Mouse (Mus musculus): ENCODE results near the gene Ebf3. TPM values are rescaled to one million over a fixed set of nuclear protein-coding genes. Genes with fewer than 3 reads are reported as not detected.

Gene Ebf3
- polyA plus RNA-seq, 1 experiment: not detected

GRCm38 (mm10) chr7:137310091-137310761, 4.0 kb downstream of the Ebf3 start:
- H3K36me3 ChIP-seq (ENCODE audit: control insufficient read depth, insufficient read depth, low read length, poor library complexity, severe bottlenecking): no peaks in the 10 kb centered on the region
- H3K27me3 ChIP-seq (ENCODE audit: control insufficient read depth, insufficient read depth, low read length, poor library complexity, severe bottlenecking): peaks cover 51% of the 10 kb centered on the region
- peak overlapping the region; percentile 42 for H3K9ac ChIP-seq (ENCODE audit: low read depth, poor library complexity, severe bottlenecking)
- H3K4me3 ChIP-seq (ENCODE audit: low read depth, low read length): peak overlapping the region; percentile 40
- H3K4me1 ChIP-seq (ENCODE audit: control insufficient read depth, insufficient read depth, low read length): no peaks in the 10 kb centered on the region
- H3K9me3 ChIP-seq (replicated peaks; ENCODE audit: control insufficient read depth, insufficient read depth, low read length, poor library complexity, severe bottlenecking): no peaks in the 10 kb centered on the region
- TF ChIP-seq EP300 (IDR thresholded peaks at IDR 0.05; ENCODE audit: insufficient read depth, low read depth, low read length) (no peak), CTCF (IDR thresholded peaks at IDR 0.05; ENCODE audit: low read depth, low read length) (no peak), POLR2A (IDR thresholded peaks at IDR 0.05; ENCODE audit: insufficient read depth, low read length) (no peak)
- no peak overlapping the region for H3K27ac ChIP-seq (ENCODE audit: insufficient read depth, low read length)

GRCm38 (mm10) chr7:137309071-137310066, 4.9 kb downstream of the Ebf3 start:
- peak overlapping the region; percentile 20 for H3K4me3 ChIP-seq (ENCODE audit: low read depth, low read length)
- peak overlapping the region; percentile 42 for H3K9ac ChIP-seq (ENCODE audit: low read depth, poor library complexity, severe bottlenecking)
- no peaks in the 10 kb centered on the region for H3K4me1 ChIP-seq (ENCODE audit: control insufficient read depth, insufficient read depth, low read length)
- no peak for TF ChIP-seq CTCF (IDR thresholded peaks at IDR 0.05; ENCODE audit: low read depth, low read length)
- no peak for TF ChIP-seq POLR2A (IDR thresholded peaks at IDR 0.05; ENCODE audit: insufficient read depth, low read length)
- no peak for TF ChIP-seq EP300 (IDR thresholded peaks at IDR 0.05; ENCODE audit: insufficient read depth, low read depth, low read length)
- no peaks in the 10 kb centered on the region for H3K9me3 ChIP-seq (replicated peaks; ENCODE audit: control insufficient read depth, insufficient read depth, low read length, poor library complexity, severe bottlenecking)
- H3K27me3 ChIP-seq (ENCODE audit: control insufficient read depth, insufficient read depth, low read length, poor library complexity, severe bottlenecking): peaks cover 47% of the 10 kb centered on the region
- H3K36me3 ChIP-seq (ENCODE audit: control insufficient read depth, insufficient read depth, low read length, poor library complexity, severe bottlenecking): no peaks in the 10 kb centered on the region
- H3K27ac ChIP-seq (ENCODE audit: insufficient read depth, low read length): no peak overlapping the region

GRCm38 (mm10) chr7:137308061-137309060, 5.9 kb downstream of the Ebf3 start:
- Histone ChIP-seq H3K27ac (ENCODE audit: insufficient read depth, low read length) (no peak overlapping the region), H3K36me3 (ENCODE audit: control insufficient read depth, insufficient read depth, low read length, poor library complexity, severe bottlenecking) (no peaks in the 10 kb centered on the region), H3K4me3 (ENCODE audit: low read depth, low read length) (no peak overlapping the region; the same call in 1 of the 2 replicates), H3K27me3 (ENCODE audit: control insufficient read depth, insufficient read depth, low read length, poor library complexity, severe bottlenecking) (peaks cover 39% of the 10 kb centered on the region), H3K4me1 (ENCODE audit: control insufficient read depth, insufficient read depth, low read length) (no peaks in the 10 kb centered on the region), H3K9me3 (replicated peaks; ENCODE audit: control insufficient read depth, insufficient read depth, low read length, poor library complexity, severe bottlenecking) (no peaks in the 10 kb centered on the region), H3K9ac (ENCODE audit: low read depth, poor library complexity, severe bottlenecking) (no peak overlapping the region)
- TF ChIP-seq CTCF (IDR thresholded peaks at IDR 0.05; ENCODE audit: low read depth, low read length) (peak; percentile 7), POLR2A (IDR thresholded peaks at IDR 0.05; ENCODE audit: insufficient read depth, low read length) (no peak)

- Histone ChIP-seq H3K9ac (ENCODE audit: low read depth, poor library complexity, severe bottlenecking) (no peak overlapping the region), H3K36me3 (ENCODE audit: control insufficient read depth, insufficient read depth, low read length, poor library complexity, severe bottlenecking) (no peaks in the 10 kb centered on the region), H3K4me3 (ENCODE audit: low read depth, low read length) (no peak overlapping the region), H3K9me3 (replicated peaks; ENCODE audit: control insufficient read depth, insufficient read depth, low read length, poor library complexity, severe bottlenecking) (no peaks in the 10 kb centered on the region), H3K27me3 (ENCODE audit: control insufficient read depth, insufficient read depth, low read length, poor library complexity, severe bottlenecking) (peaks cover 27% of the 10 kb centered on the region), H3K27ac (ENCODE audit: insufficient read depth, low read length) (no peak overlapping the region), H3K4me1 (ENCODE audit: control insufficient read depth, insufficient read depth, low read length) (no peaks in the 10 kb centered on the region)
- TF ChIP-seq CTCF (IDR thresholded peaks at IDR 0.05; ENCODE audit: low read depth, low read length): no peak
- TF ChIP-seq EP300 (IDR thresholded peaks at IDR 0.05; ENCODE audit: insufficient read depth, low read depth, low read length): no peak
- no peak for TF ChIP-seq POLR2A (IDR thresholded peaks at IDR 0.05; ENCODE audit: insufficient read depth, low read length)
These were observed 7.1 kb downstream of the Ebf3 start for GRCm38 (mm10) chr7:137307131-137307530.

GRCm38 (mm10) chr7:137306127-137306526, 8.1 kb downstream of the Ebf3 start:
- Histone ChIP-seq H3K4me1 (ENCODE audit: control insufficient read depth, insufficient read depth, low read length) (no peaks in the 10 kb centered on the region), H3K9ac (ENCODE audit: low read depth, poor library complexity, severe bottlenecking) (no peak overlapping the region), H3K27me3 (ENCODE audit: control insufficient read depth, insufficient read depth, low read length, poor library complexity, severe bottlenecking) (peaks cover 20% of the 10 kb centered on the region), H3K4me3 (ENCODE audit: low read depth, low read length) (no peak overlapping the region), H3K9me3 (replicated peaks; ENCODE audit: control insufficient read depth, insufficient read depth, low read length, poor library complexity, severe bottlenecking) (no peaks in the 10 kb centered on the region), H3K27ac (ENCODE audit: insufficient read depth, low read length) (no peak overlapping the region), H3K36me3 (ENCODE audit: control insufficient read depth, insufficient read depth, low read length, poor library complexity, severe bottlenecking) (no peaks in the 10 kb centered on the region)
- TF ChIP-seq EP300 (IDR thresholded peaks at IDR 0.05; ENCODE audit: insufficient read depth, low read depth, low read length): no peak
- no peak for TF ChIP-seq POLR2A (IDR thresholded peaks at IDR 0.05; ENCODE audit: insufficient read depth, low read length)
- no peak for TF ChIP-seq CTCF (IDR thresholded peaks at IDR 0.05; ENCODE audit: low read depth, low read length)

Data from ES-Bruce4 (cell line).